Mouse (Mus musculus) heart, embryonic 10.5 days (tissue): ENCODE measurements around the gene Inpp4a. TPM values are rescaled to one million over a fixed set of nuclear protein-coding genes. Genes with fewer than 3 reads are reported as not detected.

Source experiments
- DNase-seq: peaks from one replicate; pipeline ENCODE4 v3.0.0-alpha.2; 2017; ENCODE audit warnings: low spot score
- H3K27ac ChIP-seq: fragments of 300-500 bp; sonication (generic); 2 replicates; pipeline ENCODE4 v1.5.1; 2016; ENCODE audit warnings: mild to moderate bottlenecking
- H3K27me3 ChIP-seq: fragments of 300-500 bp; sonication (generic); 2 replicates; pipeline ENCODE4 v1.6.1; 2016; ENCODE audit warnings: mild to moderate bottlenecking; ENCODE audit not compliant: poor library complexity, insufficient read depth, severe bottlenecking
- H3K36me3 ChIP-seq: fragments of 300-500 bp; sonication (generic); 2 replicates; pipeline ENCODE4 v1.6.1; 2016; ENCODE audit warnings: mild to moderate bottlenecking, moderate library complexity
- H3K4me1 ChIP-seq: fragments of 300-500 bp; sonication (generic); 2 replicates; pipeline ENCODE4 v1.6.1; 2016; ENCODE audit warnings: mild to moderate bottlenecking
- H3K4me3 ChIP-seq: fragments of 300-500 bp; sonication (generic); 2 replicates; pipeline ENCODE4 v1.5.1; 2016; ENCODE audit warnings: mild to moderate bottlenecking, moderate library complexity
- H3K9me3 ChIP-seq: fragments of 300-500 bp; sonication (generic); 2 replicates; pipeline ENCODE4 v1.6.1; 2016; ENCODE audit warnings: mild to moderate bottlenecking, moderate library complexity
- WGBS: fragments of 180-500 bp; shearing (Covaris S2); methylation state at CpG from one replicate; pipeline ENCODE4 v1.1.7; 2016; 5-methylcytosine and 5-hydroxymethylcytosine counted together
- polyA plus RNA-seq: library from polyadenylated mRNA; unstranded; fragments of >200 nt; fragmentation: Nextera tagmentation; extraction: Ambion mirVana; gene quantifications from 2 replicates; pipeline ENCODE4 v1.2.1, GENCODE M21; 2016

Inpp4a gene
- polyA plus RNA-seq, 1 experiment from 2014 or later = 10.5 TPM

DNA sequence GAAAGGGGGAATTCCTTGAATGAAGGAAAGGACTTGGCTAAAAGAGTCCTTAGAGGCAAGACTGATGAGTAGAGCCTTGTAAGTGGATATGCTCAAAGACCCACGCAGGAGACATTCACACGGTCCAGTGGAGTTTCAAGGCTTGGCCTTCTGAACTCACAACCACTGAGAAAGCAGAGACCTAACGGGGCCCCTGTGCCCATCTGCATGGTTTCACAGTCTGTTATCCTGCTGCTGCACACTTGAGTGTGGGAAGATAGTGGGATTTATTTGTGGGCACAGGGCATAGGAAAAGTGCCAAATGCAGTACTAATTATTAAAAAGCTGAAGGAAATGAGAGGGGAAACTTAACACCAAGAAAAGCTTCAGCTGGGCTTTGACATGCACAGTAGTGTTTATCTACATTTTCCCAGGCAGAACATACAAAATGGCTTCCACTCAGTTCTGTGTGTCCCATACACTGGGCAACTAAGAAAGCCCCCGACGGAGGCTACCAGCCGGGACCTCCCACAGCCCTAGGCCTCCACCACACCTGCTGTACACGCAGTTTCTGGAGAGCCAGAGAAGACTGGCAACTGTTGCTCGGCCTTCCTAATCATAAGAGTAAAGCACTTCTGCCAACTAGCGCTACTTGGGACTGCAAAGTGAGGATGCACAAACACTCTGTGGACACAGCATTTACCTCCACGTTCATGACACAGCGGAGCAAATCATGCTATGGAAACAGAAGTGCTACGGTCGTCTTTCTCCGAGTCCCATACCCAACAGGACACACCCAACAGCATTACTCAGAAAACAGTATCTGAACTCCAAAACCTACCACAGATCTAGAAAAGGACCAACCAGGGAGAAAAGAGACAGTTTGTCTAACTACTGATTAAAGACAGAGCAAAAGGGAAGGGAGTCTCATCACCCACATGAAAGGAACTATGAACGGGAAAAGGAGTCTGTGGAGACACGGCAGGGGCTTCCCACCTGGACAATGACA is 143.5 kb downstream of the Inpp4a start:
- Histone ChIP-seq H3K36me3 (peaks cover 34% of the 10 kb centered on the region), H3K27me3 (no peaks in the 10 kb centered on the region), H3K4me3 (no peak overlapping the region), H3K27ac (no peak overlapping the region), H3K9me3 (no peaks in the 10 kb centered on the region), H3K4me1 (no peaks in the 10 kb centered on the region)
- WGBS = 89% methylated on average over 16 of the region's 16 CpGs
- DNase-seq = no peak

DNA sequence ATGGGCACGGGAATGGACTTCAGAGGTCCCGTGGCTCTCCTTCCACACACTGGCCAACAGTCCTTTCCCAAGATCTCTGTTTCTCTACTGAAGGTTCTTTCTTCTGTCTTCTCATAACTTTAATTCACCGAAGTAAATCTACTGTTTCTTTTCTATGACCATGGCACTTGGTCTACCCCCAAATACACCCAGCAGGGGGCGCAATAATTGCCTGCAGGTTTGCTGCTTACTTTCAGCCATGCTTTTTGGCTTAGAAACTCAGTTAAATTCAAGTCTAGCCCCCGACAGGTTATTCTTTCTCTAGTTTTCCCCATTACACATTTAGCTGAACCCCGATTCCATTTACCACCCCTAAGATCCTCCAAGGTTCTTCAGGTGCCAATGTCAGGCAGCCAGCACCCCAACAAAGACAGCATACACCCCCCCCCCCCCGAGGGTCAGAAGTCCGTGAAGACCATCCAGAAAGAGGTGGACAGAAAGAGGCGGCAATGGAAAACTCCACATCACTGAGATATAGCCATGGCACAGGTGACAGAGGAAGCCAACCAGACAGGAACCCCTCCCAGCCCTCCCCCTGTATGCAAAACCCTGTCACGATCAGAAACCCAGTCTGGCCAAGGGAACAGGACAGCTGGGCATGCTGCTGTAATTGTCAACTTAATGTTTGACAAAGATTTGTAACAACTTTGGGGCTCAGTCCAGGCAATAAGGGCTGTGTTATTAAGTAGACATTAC is 148.9 kb downstream of the Inpp4a start:
- no peak for DNase-seq
- Histone ChIP-seq H3K9me3 (no peaks in the 10 kb centered on the region), H3K4me3 (no peak overlapping the region), H3K36me3 (no peaks in the 10 kb centered on the region), H3K27me3 (no peaks in the 10 kb centered on the region), H3K27ac (no peak overlapping the region), H3K4me1 (no peaks in the 10 kb centered on the region)
- WGBS = 75% methylated on average over 10 of the region's 10 CpGs

DNA sequence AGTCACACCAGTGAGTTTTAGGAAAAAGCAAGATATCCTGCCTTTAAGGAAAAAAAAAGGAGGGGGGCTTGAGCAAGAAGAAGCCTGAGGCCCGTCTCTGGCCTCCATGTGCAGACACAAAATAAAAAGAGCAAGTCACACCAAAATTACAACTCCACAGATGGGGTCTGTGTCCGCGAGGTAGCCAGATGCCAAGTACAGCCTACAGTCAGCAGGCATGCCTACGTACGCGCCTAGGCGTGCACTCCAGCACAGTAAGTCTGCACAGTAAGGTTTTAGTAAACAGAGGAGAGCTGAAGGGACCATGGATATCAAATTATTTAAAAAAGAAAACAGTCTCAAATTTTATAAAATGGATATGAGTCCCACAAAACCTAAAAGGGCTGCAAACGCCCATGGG is 151.6 kb downstream of the Inpp4a start:
- Histone ChIP-seq H3K27ac (no peak overlapping the region), H3K4me1 (no peaks in the 10 kb centered on the region), H3K9me3 (no peaks in the 10 kb centered on the region), H3K36me3 (no peaks in the 10 kb centered on the region), H3K27me3 (no peaks in the 10 kb centered on the region), H3K4me3 (no peak overlapping the region)
- WGBS = 87% methylated on average over 8 of the region's 8 CpGs
- no peak for DNase-seq

DNA sequence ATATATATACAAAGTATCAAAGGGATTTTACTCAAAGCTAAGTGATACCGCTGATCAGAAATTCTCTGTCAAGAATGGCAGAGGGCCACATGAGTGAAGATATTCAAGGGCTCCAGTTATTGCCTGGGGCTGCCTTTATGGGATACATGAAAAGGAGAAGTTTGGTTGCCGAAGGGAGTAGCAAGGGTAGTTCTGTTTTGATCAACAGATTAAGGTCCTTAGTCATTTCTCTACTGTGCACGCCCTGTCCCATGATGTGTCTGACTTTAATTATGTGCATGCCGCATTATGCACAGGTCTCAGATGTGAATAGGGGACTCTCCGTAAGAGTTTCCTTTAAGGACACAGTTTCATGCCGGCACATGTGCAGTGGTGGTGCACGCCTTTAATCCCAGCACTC is 157.9 kb downstream of the Inpp4a start:
- WGBS = 91% methylated on average over 7 of the region's 7 CpGs
- H3K36me3 ChIP-seq = no peaks in the 10 kb centered on the region
- H3K9me3 ChIP-seq = no peaks in the 10 kb centered on the region
- H3K27me3 ChIP-seq = no peaks in the 10 kb centered on the region
- no peak for DNase-seq
- peaks cover 5% of the 10 kb centered on the region; the same call in 1 of the 2 replicates for H3K4me1 ChIP-seq
- no peak overlapping the region for H3K27ac ChIP-seq
- no peak overlapping the region for H3K4me3 ChIP-seq

Other genes with a start within 250 kb of the Inpp4a start
- 0.08 TPM in 1 of 2 replicates, not detected in the other for gene Cnga3, start 85.4 kb upstream of the Inpp4a start, polyA plus RNA-seq
- 71.4 and 96.5 TPM in 2 replicates for gene Coa5, start 130.2 kb downstream of the Inpp4a start, polyA plus RNA-seq
- 86.2 and 97.7 TPM in 2 replicates for gene Unc50, start 130.3 kb downstream of the Inpp4a start, polyA plus RNA-seq
- gene Mgat4a, start 241.2 kb downstream of the Inpp4a start, polyA plus RNA-seq = 1.3 and 3.2 TPM in 2 replicates